Mouse (Mus musculus) spleen, embryonic (tissue): ENCODE measurements around the gene Fkbp4.

Experiments
- CTCF ChIA-PET: fragments of 350-600 bp; sonication (Branson Sonifier 250); formaldehyde crosslinking; loops from one replicate; lab custom pipeline; 2022; lab: Charles Lee

The Fkbp4 gene

DNA sequence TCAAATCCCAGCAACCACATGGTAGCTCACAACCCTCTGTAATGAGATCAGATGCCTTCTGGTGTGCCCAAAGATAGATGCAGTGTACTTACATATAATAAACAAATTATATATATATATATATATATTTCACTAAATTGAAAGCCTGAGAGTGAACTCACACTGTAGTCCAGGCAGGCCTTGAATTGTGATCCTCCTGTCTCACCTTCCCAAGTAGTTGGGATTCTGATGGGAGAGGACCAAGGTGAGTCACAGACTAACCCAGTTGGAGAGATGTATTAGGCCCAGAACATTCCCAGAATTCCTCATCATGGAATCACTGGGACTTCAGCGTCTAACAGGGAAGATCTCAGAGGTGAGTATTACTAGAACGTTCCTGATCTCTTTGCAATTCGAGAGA, 39.5 kb downstream of the Fkbp4 start, which contains the start of gene Nrip2:
Nrip2 (plus strand) TSS at position 301 of the 400 bp plus-strand sequence.
- CTCF ChIA-PET, result no interaction called here

- CTCF ChIA-PET, result no interaction called here
Measured at GRCm38 (mm10) chr6:128397574-128398261, 40.8 kb downstream of the Fkbp4 start.

DNA sequence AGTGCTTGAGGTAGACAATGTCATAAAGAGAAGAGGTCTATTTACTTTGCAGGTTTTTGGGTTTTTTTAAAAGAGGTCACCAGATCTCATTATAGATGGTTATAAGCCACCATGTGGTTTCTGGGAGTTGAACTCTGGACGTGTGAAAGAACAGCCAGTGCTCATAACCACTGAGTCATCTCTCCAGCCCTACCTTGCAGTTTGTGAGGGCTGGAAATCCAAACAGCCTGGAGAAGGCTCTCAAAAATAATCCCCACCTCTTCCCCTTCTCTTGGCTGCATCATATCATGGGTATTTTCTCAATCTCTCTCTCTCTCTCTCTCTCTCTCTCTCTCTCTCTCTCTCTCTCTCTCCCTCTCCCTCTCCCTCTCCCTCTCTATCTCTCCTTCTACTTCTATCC, 47.8 kb downstream of the Fkbp4 start:
- CTCF ChIA-PET, result no interaction called here

GRCm38 (mm10) chr6:128389185-128389584, 49.3 kb downstream of the Fkbp4 start:
- CTCF ChIA-PET, result interaction anchor here (0.6 kb wide), 1 partner anchor 901 kb away, joined by 15 read pairs; no protein-coding TSS in a partner anchor

DNA sequence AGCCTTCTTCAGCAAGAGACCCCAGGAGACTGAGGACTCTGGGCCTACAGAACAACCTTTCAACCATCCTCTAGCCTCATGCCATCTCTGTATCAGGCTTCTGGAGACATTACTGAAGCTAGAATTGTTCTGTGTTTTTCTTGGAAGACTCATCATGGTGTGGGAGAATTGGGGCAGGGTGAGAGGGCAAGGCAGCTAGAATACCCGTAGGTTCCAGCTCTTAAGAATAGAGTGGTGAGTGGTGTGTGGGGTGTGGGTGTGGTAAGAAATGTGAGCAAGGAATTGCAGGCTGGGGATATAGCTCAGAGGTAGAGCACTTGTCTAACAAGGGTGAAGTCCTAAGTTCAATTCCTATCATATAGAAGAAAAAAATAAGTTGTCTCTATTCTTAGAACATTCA, 53.5 kb downstream of the Fkbp4 start:
- CTCF ChIA-PET, result no interaction called here

GRCm38 (mm10) chr6:128383752-128384151, 54.7 kb downstream of the Fkbp4 start:
- CTCF ChIA-PET, result no interaction called here

DNA sequence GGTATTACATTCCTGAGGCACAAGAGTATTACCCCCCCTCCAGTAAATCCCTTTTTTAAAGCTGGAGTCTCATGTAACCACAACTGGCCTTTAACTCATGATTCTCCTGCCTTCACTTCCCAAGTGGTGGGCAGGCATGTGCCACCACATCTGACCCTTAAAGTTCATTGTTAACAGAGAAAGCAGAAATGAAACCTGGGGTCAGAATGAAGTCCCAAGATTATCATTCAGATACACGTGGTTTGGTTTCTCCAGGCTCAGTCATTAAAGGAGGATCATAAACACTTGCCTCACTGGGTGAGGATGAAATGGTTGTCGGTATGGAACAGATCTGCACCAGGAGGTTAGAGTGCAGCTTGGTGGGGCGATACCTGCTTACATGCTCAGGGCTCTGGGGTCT, 57.2 kb downstream of the Fkbp4 start:
- CTCF ChIA-PET, result interaction anchor here (0.8 kb wide), 1 partner anchor 30 kb away, joined by 4 read pairs; no protein-coding TSS in a partner anchor

GRCm38 (mm10) chr6:128380594-128381167, 57.8 kb downstream of the Fkbp4 start:
- CTCF ChIA-PET, result interaction anchor here (0.8 kb wide), 1 partner anchor 30 kb away, joined by 4 read pairs; no protein-coding TSS in a partner anchor
